Mouse (Mus musculus): Measurements from ENCODE around the gene Thsd7a. TPM values are rescaled to one million over a fixed set of nuclear protein-coding genes. Genes with fewer than 3 reads are reported as not detected.

Thsd7a gene
- total RNA-seq, 2 experiments from 2014 or later, result 1.8 to 2.3 TPM

DNA sequence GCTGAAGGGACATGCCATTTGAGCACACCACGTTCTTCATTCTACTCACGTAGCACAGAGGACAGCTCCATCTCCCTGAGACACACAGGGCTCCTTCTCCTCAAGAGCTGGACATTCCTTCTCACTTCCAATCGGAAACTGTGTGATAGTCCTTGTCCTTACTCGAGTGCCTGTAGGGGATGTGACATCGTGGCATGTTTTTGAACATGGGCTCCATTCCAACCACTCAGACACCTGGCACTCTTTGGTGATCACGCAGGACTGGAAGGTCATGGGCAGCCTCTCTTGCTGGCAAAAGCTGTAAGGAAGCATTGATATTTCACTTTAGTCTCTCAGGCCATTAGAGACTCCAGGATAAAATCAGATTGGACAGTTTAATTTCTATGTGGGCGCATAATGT is 245.3 kb downstream of the Thsd7a start:
- DNase-seq, result no peak

DNA sequence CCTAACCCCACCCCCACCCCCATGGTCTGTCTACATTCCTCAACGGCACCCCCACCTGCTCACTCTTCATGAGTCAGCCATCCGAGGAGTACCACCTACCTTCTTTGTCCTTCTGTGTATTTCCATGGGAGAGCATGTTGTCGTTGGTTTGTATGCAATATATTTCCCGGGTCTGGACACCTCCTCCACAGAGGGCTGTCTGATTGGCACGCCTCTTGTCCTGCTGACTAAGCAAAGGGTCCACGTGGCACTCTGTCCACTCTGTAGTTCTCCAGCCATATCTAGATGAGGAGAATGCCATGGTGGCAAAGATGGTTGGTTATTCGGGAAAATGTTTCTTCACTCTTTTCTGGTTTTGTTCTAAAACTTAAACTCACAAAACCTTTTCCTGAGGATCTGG is 248.3 kb downstream of the Thsd7a start:
- DNase-seq, result no peak

DNA sequence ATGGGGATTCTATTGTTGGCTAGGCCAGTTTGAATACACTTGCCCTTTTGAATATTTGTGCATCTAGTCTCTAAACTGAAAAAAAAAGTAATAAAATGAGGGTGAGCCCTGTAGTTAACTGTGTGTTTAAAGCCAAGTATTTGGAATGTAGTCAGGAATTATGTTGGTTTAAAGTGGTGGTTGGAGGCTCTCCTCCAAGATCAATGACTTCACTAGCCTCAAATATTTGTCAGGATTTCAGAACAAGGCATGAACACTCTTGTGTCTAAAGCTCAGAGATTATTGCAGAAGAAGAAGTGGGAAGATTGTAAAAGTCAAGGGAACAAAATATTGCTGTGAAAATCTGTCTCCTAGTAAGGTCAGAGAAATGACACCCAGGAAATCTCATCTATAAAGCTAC is 249.3 kb downstream of the Thsd7a start:
- DNase-seq, result no peak

DNA sequence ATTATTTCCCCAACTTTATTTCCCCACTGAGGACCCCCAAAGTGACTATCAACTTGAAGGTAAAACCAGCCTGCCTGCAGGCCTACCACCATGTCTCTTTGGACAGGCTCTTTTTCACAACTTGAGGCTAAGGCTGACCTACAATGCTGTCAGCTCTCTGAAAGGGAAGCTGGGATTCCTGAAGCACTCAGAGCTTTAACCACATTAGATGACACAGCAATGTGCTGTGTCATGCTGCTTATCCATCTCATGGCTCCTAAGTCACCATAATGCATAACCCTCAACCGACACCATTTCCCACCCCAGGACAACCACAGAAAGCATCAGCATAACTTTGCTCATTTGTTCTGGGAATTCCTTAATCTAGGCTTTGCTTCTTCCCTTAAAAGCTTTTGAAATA is 255.6 kb downstream of the Thsd7a start:
- no peak for DNase-seq

DNA sequence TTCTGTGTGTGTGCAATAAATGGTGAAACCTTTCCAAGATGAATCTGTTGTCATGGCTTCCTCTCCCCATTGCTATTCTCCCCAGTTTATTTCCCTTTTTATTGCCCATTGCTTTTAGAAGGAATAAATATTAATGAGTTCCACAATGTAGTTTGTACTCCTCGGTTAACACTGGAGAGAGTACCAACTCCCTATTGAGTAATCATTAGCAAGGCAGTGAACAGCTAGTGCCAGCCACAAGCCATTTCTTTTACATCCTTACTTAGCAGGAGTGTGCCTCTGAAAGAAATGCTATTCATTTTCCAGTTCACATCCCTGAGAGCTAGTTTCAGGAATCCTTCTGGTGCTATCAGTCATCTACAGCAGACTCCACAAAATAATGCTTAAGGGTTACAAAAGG is 260.3 kb downstream of the Thsd7a start:
- no peak for DNase-seq

DNA sequence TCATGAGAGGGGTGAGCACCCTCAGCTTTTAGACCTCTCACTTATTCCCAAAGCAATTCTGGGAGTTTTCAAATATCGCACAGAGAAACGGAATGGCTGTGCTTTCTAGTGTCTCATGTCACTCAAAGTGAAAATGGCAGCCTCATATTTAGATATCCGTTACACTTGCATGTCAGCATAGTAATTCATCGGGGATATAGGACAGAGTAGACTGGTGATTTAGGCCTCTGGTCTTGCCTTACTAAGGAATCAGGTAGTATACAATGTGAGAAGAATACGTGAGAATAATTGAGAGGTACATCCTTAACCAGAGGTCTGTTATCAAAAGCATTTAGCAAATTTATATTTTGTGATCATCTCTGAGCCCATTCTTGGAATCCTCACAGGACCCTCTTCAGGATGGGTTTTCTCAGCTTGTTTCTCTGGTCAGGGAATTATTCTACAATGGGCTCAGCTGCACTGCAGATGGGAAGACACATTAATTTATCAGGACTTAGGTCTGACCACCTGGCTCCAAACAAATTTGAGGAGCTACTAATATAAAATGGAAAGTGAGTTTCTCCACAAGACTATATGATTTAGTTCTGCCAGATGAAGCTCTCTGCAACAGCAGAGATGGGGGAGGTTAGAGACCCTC is 267.6 kb downstream of the Thsd7a start:
- no peak for DNase-seq

DNA sequence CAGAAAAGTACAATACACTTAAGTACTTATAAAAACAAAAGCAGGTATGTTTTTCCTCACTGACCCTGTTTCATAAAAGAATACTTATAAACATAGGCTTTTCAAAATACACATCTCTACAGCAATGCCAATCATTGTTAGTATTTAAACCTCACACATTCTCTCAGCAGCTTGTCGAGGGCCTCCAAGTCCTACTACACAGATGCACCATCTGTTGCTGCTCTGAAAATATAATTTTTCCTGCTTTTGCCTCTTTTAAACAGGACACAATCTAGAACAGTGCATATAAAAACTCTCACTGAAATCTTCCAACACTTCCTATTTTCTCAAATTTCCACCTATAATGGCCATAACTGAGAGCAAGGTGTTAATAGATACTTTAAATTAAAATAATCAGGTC is 270.9 kb downstream of the Thsd7a start:
- no peak for DNase-seq

DNA sequence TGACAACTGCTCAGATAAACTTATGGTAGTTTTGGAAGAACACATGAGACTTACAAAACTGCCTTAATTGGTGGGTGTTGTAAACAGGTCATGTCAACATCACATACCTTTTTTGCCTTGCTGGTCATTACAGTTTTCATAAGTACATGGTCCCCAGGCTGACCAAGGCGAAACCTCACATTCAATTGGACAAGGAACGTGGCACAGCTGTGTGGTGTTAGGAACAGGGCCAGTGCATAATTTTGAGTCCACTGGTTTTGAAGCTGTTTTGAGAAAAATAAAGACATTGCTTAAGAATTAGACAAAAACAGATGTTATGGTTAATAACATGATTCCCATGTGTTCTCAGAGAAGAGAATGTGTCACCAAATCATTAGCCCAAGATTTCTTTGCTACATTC is 278.3 kb downstream of the Thsd7a start:
- no peak for DNase-seq

DNA sequence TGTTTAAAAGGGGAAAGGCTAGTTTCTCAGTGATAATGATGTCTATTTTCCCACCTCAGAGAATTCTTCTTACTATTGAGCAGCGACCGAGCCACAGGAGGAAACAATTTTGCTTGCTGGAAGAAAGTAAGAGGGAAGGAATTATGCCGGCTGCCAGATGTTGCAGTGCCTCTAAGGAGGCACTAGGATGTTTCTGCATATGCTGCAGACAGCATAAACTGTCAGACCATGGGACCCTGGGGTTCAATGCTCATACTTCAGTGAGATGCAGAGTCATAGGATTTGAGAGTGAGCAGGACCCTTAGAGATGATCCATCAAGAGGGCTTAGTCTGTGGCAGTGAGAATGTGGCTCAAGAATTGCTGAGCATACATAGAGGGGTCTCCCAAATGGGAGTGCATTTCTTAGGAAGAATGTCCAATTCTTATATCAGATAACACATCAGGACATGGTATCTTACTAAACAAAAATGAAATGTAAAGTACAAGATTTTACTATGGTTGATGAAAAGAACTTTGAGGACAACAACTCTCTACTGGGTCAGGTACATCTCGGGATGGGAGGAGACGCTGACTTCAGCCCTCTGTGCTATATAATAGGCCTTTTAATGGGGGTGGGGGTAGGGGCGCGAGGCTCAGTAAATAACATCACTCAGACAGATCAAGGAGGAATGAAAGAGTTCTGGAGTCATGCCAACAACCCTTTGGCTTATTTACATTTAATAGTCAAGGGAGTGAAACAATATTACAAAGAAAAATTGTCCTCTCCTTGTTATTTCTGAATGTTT is 281.7 kb downstream of the Thsd7a start:
- DNase-seq, result no peak

DNA sequence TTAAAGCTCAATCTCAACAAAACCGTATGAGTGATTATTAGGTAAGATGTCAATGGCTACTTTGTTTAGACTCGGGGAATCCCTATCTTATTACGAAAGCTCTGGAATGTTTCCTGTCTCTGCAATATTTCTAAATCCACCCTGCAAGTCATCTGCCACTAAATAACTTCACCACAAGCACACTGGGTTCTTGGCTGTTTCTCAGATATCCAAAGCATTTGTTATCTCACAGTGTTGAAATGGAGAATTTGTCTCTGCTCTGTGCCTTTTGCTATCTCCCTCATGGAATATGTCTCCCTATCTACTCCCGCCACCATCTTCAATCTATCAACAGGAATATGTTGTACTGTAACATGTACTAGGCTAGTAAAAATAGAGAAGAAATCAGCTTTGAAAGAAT is 290.4 kb downstream of the Thsd7a start:
- no peak for DNase-seq

DNA sequence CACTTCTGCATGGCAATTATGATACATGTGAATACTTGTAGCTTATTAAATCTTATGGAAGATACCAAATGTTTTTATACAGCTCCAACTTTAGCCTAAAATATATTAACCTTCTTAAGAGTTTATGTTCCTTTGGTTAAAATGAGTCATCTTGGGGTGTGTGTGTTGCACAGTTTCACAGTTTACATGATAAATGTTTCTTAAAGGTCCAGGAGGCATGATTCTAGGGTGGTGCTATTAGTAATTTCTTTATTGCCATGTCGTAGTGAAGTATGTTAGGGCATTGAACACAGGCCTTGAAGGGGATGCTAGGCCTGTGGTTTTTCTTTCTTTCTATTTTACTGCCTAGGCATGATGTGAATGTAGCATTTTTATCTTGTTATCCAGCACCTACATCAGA is 291.8 kb downstream of the Thsd7a start:
- DNase-seq, result no peak

DNA sequence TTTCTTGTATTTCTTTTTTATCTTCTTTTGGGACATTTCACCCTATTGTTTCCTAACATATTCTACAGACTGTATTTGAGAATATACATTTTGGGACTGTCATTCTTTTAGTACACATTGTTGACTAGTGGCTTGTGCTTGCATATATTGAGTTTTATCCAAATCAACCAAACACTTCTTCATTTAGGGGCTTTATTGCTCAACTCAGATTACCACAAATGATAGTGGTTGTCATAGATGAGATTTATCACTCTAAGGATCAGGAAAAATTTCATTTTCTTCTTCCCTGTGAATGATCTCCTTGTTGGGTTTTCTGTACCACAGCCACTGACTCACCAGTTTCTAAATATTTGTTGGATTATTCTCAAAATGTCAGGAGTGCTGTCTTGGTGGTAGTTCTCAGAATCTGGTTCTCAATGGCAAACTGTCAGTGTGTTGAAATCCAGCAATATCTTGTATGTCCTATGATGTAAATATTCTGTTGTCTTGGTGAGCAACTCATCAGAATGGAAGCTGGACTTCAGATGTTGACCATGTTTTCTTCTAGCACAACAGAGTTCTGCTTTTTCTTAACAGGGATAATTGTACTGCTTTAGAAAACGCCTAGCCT is 294.2 kb downstream of the Thsd7a start:
- DNase-seq, result no peak

DNA sequence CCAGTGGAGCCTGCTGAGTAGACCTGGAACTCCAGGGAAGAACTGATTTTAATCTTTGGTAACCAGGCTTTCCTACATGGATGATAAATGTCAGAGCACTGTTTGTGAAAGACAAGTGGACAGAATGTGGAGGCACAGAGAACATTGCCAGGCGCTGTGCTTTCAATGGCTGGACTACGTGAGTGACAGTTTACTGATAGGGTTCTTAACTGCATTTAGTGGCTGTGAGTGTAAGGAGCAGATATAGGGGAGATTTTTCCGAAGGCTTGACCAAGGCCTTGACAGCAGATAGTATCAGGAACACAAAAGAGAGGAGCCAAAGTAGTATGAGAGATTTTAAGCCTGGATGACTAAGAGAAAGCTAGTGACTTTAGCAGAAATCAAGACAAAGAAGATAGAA is 295.1 kb downstream of the Thsd7a start:
- no peak for DNase-seq

DNA sequence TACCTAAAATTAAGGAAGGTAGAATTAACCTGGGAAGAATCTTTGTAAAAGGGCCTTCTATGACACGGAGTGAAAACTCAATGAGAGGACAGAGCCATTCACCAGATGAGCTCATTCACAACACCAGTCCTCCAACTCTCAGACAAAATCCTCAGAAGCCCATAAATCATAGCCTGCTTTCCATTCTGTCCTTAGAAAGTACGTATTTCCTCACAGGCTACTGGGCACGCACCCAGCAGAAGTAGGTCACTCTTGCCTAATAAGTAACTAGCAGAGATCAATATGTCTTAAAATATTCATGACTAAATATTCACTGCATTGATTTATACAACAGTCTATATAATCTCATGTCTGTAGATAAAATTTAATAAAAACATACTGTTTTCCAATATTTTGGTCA is 300.4 kb downstream of the Thsd7a start:
- no peak for DNase-seq

DNA sequence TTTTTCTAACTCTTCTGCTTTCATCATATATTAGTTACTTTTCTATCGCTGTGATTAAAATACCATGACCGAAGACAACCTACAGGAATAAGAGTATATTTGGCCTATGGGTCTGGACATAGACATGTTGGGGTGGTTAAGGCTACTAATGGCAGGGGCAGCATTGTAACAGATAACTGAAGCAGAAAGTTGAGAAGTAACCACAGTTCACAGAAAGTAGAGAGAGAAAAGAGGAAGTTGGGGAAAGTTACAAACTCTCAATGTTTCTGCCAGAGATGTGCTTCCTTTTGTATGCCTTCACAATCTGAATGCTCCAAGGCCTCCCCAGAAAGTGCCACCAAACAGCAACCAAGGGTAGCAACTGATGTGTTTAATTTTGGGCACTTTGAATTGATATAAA is 303.7 kb downstream of the Thsd7a start:
- DNase-seq, result no peak

DNA sequence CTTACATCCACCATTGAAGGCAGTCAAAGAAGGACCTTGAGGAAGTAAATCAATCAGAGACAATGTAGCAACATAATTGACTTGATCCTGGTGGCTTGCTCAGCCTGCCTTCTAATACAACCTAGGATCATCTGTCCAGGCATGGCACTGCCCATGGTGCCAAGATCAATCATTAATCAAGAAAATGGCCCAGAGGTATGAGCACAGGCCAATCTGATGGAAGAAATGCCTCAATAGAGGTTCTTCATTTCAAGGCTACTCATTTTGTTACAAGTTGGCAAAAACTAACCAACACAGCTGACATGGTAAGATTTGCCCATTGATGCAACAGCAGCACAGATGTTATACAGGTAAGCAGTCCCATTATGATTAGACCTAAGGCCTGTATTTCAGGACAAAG is 309.6 kb downstream of the Thsd7a start:
- no peak for DNase-seq

DNA sequence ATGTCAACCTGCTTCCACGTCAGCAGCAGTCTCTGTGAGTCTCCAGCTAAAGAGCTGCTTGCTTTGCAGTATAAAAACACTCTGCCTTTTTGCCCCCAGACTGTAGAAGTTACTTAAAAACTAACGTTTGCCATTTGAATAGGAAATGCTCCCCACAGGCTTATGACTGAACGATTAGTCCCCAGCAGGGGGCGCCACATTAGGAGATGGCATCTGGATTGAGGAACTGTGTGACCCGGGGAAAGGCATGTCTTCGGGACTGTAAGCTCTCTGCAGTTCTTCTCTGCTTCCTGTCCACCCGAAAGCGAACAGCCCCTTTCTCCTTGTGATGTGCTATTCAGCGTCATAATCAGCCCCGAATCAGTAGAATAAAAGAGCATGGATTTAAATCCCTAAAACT is 330.1 kb downstream of the Thsd7a start:
- no peak for DNase-seq

DNA sequence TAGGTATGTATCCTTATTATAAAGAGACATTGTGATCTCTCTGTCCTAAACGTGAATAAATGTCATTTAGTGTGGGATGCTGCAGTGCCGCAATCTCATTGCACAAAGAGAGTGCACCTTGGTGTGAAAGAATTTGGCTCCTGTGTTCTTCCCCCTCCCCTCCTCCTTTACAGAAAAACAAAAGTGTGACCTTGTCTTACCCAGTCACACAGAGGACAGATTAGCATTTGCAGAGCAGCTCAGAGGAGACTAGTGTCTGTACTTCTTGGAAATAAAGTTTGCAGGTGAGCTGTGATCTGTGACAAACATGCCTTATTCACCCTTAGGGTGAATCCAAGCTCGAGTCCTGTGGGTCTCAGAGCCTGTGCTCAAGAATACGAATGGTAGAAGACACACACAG is 332.2 kb downstream of the Thsd7a start:
- DNase-seq, result no peak

DNA sequence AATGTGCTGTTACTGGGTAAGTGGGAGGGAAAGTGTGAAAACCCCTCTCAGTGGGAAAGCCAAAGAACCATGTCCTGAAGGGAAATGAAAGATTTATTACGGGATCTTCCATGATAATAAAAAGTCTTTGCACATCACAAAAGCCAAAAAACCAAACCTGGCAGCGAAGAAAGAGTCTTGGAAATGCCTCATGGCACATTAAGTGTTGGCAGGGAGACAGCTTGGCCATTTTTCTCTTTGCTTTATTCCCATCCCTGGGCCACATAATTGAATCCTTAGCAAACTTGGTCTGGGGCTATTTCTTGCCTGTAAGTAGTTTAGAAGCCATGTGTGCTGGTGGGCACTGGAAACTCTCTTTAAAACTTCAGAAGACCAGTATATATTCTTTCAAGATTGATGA is 344.8 kb downstream of the Thsd7a start:
- no peak for DNase-seq

DNA sequence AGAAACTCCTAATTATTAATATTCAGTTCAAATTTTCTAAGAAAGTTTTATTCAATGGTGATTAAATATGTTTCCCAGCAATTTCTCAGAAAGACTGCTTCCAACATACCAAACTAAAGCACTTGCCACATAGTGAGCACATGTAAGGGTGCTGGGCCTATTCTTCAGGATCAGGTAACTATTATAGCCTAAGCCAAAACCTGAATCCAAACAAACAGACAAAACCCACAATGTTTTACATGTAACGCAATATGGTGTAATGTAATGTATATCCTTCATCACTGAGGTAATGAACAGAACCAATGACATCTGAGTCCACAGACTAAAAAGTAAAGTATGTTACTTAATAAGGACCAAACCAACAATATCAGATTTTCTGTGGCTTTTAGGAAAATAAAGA is 346.2 kb downstream of the Thsd7a start:
- DNase-seq, result no peak

DNA sequence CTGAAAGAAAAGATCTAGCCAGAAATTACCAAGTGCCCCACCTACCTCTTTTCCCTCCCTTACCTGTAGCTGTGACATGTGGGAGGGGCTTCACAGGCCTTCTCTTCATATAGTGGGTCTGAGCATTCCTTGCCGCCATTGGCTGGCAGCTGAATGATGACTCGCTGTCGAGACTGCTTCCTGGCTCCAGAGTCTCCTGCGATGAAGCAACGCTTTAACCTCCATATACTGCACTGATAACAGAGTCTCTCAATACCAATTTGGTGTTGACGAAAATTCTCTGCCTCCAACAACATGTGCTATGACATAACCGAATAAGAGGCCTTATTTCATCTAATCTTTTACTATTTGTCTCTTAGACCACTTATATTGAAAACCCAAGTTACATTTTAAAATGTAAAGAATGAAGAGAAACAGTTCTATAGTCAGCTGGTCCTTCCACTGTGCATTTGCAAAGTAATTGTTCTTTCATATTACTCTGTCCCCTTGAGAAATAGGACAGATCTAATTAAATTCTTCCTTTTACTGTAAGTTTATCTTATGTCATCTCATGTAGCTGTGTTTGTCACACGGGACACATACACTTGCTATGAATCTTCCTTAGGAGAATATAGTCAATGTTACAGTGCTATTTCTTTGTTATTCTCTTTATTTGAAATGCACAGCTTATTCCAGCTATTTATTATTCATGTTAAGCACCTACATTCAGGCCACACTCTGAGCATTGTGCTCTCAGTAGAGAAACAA is 351.3 kb downstream of the Thsd7a start:
- no peak for DNase-seq

DNA sequence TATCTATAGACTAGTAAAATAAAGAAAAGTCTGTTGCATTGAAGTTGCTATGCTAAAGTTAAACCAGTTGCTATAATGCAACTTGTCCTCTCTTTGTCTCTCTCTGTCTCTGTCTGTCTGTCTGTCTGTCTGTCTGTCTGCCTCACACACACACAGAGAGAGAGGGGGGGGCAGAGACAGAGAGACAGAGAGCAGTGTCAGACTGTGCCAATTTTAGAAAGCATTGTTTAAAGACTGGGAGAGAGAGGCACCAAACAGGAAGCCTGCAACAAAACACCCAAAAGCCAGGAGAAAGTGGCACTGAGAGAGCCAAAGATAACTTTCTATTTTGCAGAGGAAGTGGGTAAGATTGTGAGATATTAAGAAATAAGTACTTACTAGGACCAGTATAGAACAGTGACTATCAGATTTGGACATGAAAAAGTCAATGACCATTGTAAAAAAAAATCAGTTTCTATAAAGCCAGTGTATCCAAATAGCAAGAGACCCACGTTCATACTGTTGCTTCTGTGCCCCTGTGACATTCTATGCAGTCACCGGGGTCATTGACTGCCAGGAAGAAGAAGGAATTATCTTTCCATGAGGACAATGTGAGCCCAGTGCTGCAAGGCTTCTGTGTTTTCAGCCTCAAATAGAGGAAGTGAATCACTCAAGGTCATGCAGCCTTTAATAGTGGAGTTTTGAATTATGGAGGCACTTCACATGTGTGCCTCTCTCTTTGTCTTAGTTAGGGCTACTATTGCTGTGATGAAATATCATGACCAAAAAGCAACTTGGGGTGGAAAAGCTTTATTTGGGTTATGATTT is 355.4 kb downstream of the Thsd7a start:
- no peak for DNase-seq
